8 mouse cellular contexts compared by ENCODE assay signal in the genomic region with DNA sequence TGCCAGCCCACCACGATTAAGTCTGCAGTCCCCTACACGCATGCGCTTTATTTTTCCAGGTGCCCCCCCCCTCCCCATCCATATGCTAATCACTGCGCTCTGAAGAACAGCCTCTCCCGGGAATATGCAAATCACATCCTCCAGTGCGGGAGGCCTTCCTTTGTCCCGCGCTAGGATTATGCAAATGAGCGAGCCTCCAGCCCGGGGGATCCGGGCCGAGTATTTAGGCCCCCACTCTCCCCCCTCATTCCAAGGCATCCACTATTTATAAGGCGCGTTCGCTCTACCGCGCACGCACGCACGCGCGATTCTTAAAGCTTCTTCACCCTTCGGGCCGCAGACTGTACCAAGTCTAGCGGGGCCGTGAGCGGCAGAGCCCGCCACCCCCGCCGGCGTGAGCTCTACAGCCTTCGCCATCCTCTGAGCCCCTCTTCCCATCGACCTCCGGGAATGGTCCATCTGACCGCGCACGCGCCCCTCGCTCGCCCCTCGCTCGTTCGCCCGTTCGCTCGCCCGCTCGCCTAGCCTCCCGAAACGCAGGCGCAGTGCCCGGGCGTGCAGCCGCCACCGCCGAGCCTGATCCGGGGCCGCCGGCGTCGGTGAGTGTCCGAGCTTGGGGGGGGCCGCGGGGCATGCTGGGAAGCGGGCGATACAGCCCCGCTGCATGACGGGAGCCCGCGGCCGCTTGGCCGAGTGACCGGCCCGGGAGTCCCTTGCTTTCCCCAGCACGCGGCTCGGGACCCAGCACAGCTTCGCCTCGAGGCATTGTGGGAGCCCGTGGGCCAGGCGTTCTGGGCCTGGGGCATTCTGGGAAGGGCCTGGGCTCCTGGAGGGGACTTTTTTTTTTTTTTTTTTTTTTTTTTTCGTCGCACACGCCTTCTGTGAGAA. TPM values are rescaled to one million over a fixed set of nuclear protein-coding genes. Genes with fewer than 3 reads are reported as not detected.
A peak's percentile ranks its signal among the peaks of the same experiment; 100 is the strongest.
DNase-seq lines count a peak whose midpoint lies in the region; ATAC-seq and TF ChIP-seq lines count a peak whose summit lies in the region.

Gene Zfp428 (plus strand): TSS at position 169 of the 888 bp plus-strand sequence.

- H3K27me3 ChIP-seq in Patski: no peaks in the 10 kb centered on the region
- H3K27me3 ChIP-seq in hindbrain, embryonic 10.5 days (ENCODE audit: insufficient read depth, poor library complexity, severe bottlenecking): peaks cover 7% of the 10 kb centered on the region; the same call in 1 of the 2 replicates

- peak within 1 kb of the TSS; percentile 77 for H3K4me3 ChIP-seq in hindbrain, embryonic 10.5 days

- POLR2A ChIA-PET in Patski (lab: Charles Lee): interaction anchor here (0.6 to 2.5 kb wide), 13 partner anchors 9 to 383 kb away, joined by 3 to 11 read pairs (median 4); partner anchors contain the start of gene Irgq

- peaks cover 49% of the 10 kb centered on the region for H3K4me1 ChIP-seq in hindbrain, embryonic 10.5 days (replicated peaks)

- TF ChIP-seq CTCF in Patski (IDR thresholded peaks at IDR 0.05): no peak

- WGBS in hindbrain, embryonic 10.5 days: under 1% methylated on average over 84 of the region's 84 CpGs

- ATAC-seq in Patski: peak; percentile 90

- H3K9me3 ChIP-seq in hindbrain, embryonic 10.5 days: no peaks in the 10 kb centered on the region

- in situ Hi-C loops in Patski (cut with MboI; ENCODE audit: low pct_unique_long_range_greater_than_20kb): no loop called here

- peaks cover 36% of the 10 kb centered on the region for H3K36me3 ChIP-seq in hindbrain, embryonic 10.5 days

- CTCF ChIA-PET in Patski (lab: Charles Lee): interaction anchor here (1.2 to 2.1 kb wide), 4 partner anchors 11 to 34 kb away, joined by 3 to 9 read pairs (median 6); partner anchors contain the start of gene Irgq

- peak within 1 kb of the TSS; percentile 100 for H3K27ac ChIP-seq in hindbrain, embryonic 10.5 days

- DNase-seq in Patski (ENCODE audit: low read depth, low spot score): peak; percentile 53
- DNase-seq in cerebellum, adult 9-11 months: peak; percentile 91
- DNase-seq in frontal cortex, adult 2 months (ENCODE audit: extremely low spot score in 1 of 2, low spot score in 1 of 2): peak; percentile 72 to 84
- peak; percentile 90 for DNase-seq in hindbrain, embryonic 10.5 days (ENCODE audit: low spot score)
- peak; percentile 84 to 89 for DNase-seq in layer of hippocampus, postnatal 10 days (ENCODE audit: low spot score in 2 of 2)
- peak; percentile 92 for DNase-seq in lung, postnatal 10 days
- DNase-seq in ovary, postnatal 36 days (ENCODE audit: low spot score): peak; percentile 87
- peak; percentile 71 for DNase-seq in thymus, postnatal 14 days

RNA-seq across cellular contexts. Expression of gene Zfp428, which starts in this region (rescaled TPM):
- polyA plus RNA-seq in Patski (2021): 32.4 TPM
- 82.8 and 84.1 TPM in 2 replicates for polyA plus RNA-seq in frontal cortex, adult 2 months (2012; rRNA removed)
- polyA plus RNA-seq in hindbrain, embryonic 10.5 days (2016; fragmentation: Nextera tagmentation; extraction: Ambion mirVana): 109 and 150 TPM in 2 replicates
- total RNA-seq in layer of hippocampus, postnatal 10 days (2021): 10 to 100 TPM; 61.3 to 64.6 TPM

Comparison
In these comparisons a context has a peak if more than half of its experiments do, and no peak if none do; other contexts are left out.
1. Peak in every context shown above with its lines: DNase-seq, ATAC-seq, H3K4me3 ChIP-seq and H3K27ac ChIP-seq.